Mouse (Mus musculus): Measurements from ENCODE around the gene Tmem50b.

DNA sequence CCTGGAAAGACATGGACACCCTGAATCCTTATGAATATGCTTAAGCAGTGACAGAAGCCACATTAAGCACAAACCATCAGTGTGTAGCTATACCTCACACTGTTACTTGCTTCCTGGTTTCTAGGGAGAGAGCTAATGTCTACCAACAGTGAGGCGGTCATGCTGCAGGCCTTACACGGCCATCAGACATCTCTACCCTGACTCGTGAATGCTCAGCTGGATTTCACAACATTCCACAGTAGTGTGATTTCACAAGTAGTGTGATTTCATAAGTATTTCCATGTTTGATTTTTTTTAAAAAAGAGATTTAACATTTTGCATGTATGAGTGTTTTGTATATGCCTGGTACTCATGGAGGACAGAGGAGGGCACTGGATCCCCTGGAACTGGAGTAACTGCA lies 31.1 kb upstream of the Tmem50b start:
- TF ChIP-seq CTCF (IDR thresholded peaks at IDR 0.05; ENCODE audit: insufficient read depth, low read depth, low read length) (no peak), POLR2A (IDR thresholded peaks at IDR 0.05; ENCODE audit: insufficient read depth, low read depth, low read length) (no peak)
